In genomic region chr15:78851505-78852153, GRCm38 (mm10) we compare ENCODE assay signal across 9 mouse cellular contexts. TPM values are rescaled to one million over a fixed set of nuclear protein-coding genes. Genes with fewer than 3 reads are reported as not detected.
DNase-seq lines count a peak whose midpoint lies in the region; ATAC-seq and TF ChIP-seq lines count a peak whose summit lies in the region.
"Had no signal": no experiment of that assay in that cellular context is flagged by ENCODE, and none has a peak within 500 bp of the region (broad histone marks: within the 10 kb centered on the region; RNA-seq: fewer than 3 reads in every experiment).

No protein-coding gene starts in this region.

- intact Hi-C loops in heart, postnatal 36 days (cut with DNase I) = loop anchor here (2.0 to 5.0 kb wide), 2 partner anchors 17 to 34 kb away; no protein-coding TSS in a partner anchor

- H3K36me3 ChIP-seq in ES-Bruce4 (ENCODE audit: control insufficient read depth, insufficient read depth, low read length, poor library complexity, severe bottlenecking) = no peaks in the 10 kb centered on the region
- H3K36me3 ChIP-seq in forebrain, embryonic 16.5 days (ENCODE audit: control insufficient read depth, insufficient read depth) = no peaks in the 10 kb centered on the region
- no peaks in the 10 kb centered on the region for H3K36me3 ChIP-seq in neural tube, embryonic 15.5 days

- peak overlapping the region; percentile 38 for H3K4me2 ChIP-seq in forebrain, embryonic 16.5 days (ENCODE audit: low read length)
- H3K4me2 ChIP-seq in neural tube, embryonic 15.5 days = peak overlapping the region; percentile 46

- H3K4me3 ChIP-seq in ES-Bruce4 (ENCODE audit: low read depth, low read length) = no peak overlapping the region
- H3K4me3 ChIP-seq in forebrain, embryonic 16.5 days (replicated peaks; ENCODE audit: low read length) = no peak overlapping the region
- no peak overlapping the region for H3K4me3 ChIP-seq in neural tube, embryonic 15.5 days (replicated peaks)

- no peak overlapping the region for H3K9ac ChIP-seq in ES-Bruce4 (ENCODE audit: low read depth, poor library complexity, severe bottlenecking)
- H3K9ac ChIP-seq in forebrain, embryonic 16.5 days (replicated peaks; ENCODE audit: low read depth, low read length) = no peak overlapping the region
- no peak overlapping the region for H3K9ac ChIP-seq in neural tube, embryonic 15.5 days (replicated peaks)

- 0 out of 2 replicates have a peak, but pooled peaks have one; percentile 52 for TF ChIP-seq EP300 in ES-Bruce4 (IDR thresholded peaks at IDR 0.05; ENCODE audit: insufficient read depth, low read depth, low read length)

- H3K27me3 ChIP-seq in ES-Bruce4 (ENCODE audit: control insufficient read depth, insufficient read depth, low read length, poor library complexity, severe bottlenecking) = no peaks in the 10 kb centered on the region
- H3K27me3 ChIP-seq in forebrain, embryonic 16.5 days (replicated peaks; ENCODE audit: control insufficient read depth, insufficient read depth, low read length) = no peaks in the 10 kb centered on the region
- H3K27me3 ChIP-seq in neural tube, embryonic 15.5 days (replicated peaks) = no peaks in the 10 kb centered on the region

- peak; percentile 90 for ATAC-seq in forebrain, embryonic 16.5 days
- peak; percentile 84 for ATAC-seq in neural tube, embryonic 15.5 days (ENCODE audit: low FRiP score)

- no peaks in the 10 kb centered on the region for H3K9me3 ChIP-seq in ES-Bruce4 (replicated peaks; ENCODE audit: control insufficient read depth, insufficient read depth, low read length, poor library complexity, severe bottlenecking)
- H3K9me3 ChIP-seq in forebrain, embryonic 16.5 days (ENCODE audit: control insufficient read depth, low read length) = no peaks in the 10 kb centered on the region
- no peaks in the 10 kb centered on the region for H3K9me3 ChIP-seq in neural tube, embryonic 15.5 days (replicated peaks)

- 16% methylated on average over 13 of the region's 13 CpGs for WGBS in forebrain, embryonic 16.5 days
- WGBS in neural tube, embryonic 15.5 days = 17% methylated on average over 13 of the region's 13 CpGs

- peak; percentile 90 for TF ChIP-seq CTCF in ES-Bruce4 (IDR thresholded peaks at IDR 0.05; ENCODE audit: low read depth, low read length)

- peaks cover 4% of the 10 kb centered on the region for H3K4me1 ChIP-seq in ES-Bruce4 (ENCODE audit: control insufficient read depth, insufficient read depth, low read length)
- H3K4me1 ChIP-seq in forebrain, embryonic 16.5 days (replicated peaks; ENCODE audit: control insufficient read depth, insufficient read depth, low read length) = peaks cover 5% of the 10 kb centered on the region; the same call in 1 of the 2 replicates
- peaks cover 5% of the 10 kb centered on the region; the same call in 1 of the 2 replicates for H3K4me1 ChIP-seq in neural tube, embryonic 15.5 days

- peak; percentile 88 for DNase-seq in cerebellum, adult 11 months
- DNase-seq in heart, postnatal 36 days = peak; percentile 93 to 95
- DNase-seq in layer of hippocampus, adult 18-20 months (ENCODE audit: low spot score in 2 of 2) = peak; percentile 80 to 96
- peak; percentile 90 to 94 for DNase-seq in lung, adult 18-20 months
- DNase-seq in testis, postnatal 10 days (ENCODE audit: low spot score) = peak; percentile 96

- TF ChIP-seq POLR2A in ES-Bruce4 (IDR thresholded peaks at IDR 0.05; ENCODE audit: insufficient read depth, low read length) = no peak

- H3K27ac ChIP-seq in ES-Bruce4 (ENCODE audit: insufficient read depth, low read length) = no peak overlapping the region
- H3K27ac ChIP-seq in forebrain, embryonic 16.5 days (ENCODE audit: low read length) = no peak overlapping the region
- H3K27ac ChIP-seq in neural tube, embryonic 15.5 days (replicated peaks) = no peak overlapping the region
- H3K27ac ChIP-seq: macrophage had no signal

RNA-seq across cellular contexts. Expression of gene Lgals2, which starts 3.7 kb away (rescaled TPM):
- 2.4 TPM in 1 of 2 replicates, not detected in the other for polyA plus RNA-seq in ES-Bruce4 (2011; ENCODE audit: insufficient read depth, insufficient read length, low read depth, missing spikeins)
- not detected in 2 replicates for polyA plus RNA-seq in forebrain, embryonic 16.5 days (2015; fragmentation: Nextera tagmentation; extraction: Ambion mirVana)
- total RNA-seq in heart, postnatal 36 days (2021) = under 1 TPM in 1 of 2 experiments, not detected in 1; 0.56 TPM
- not detected for total RNA-seq in layer of hippocampus, adult 18-20 months (2021)
- 26.1 TPM in 1 of 2 replicates, not detected in the other for polyA plus RNA-seq in neural tube, embryonic 15.5 days (2015; fragmentation: Nextera tagmentation; extraction: Ambion mirVana)
- polyA plus RNA-seq: macrophage had no signal

RNA-seq across cellular contexts. Expression of gene Cdc42ep1, which starts 9.2 kb away (rescaled TPM):
- polyA plus RNA-seq in ES-Bruce4 (2011; ENCODE audit: insufficient read depth, insufficient read length, low read depth, missing spikeins) = 9.2 and 10.5 TPM in 2 replicates
- polyA plus RNA-seq in forebrain, embryonic 16.5 days (2015; fragmentation: Nextera tagmentation; extraction: Ambion mirVana) = 9.7 and 11.0 TPM in 2 replicates
- total RNA-seq in heart, postnatal 36 days (2021) = 10 to 100 TPM; 37.6 to 47.6 TPM
- total RNA-seq in layer of hippocampus, adult 18-20 months (2021) = 10 to 100 TPM; 11.9 to 15.8 TPM
- polyA plus RNA-seq in neural tube, embryonic 15.5 days (2015; fragmentation: Nextera tagmentation; extraction: Ambion mirVana) = 12.0 and 16.2 TPM in 2 replicates
- polyA plus RNA-seq: macrophage had no signal

RNA-seq across cellular contexts. Expression of gene Gga1, which starts 25.4 kb away (rescaled TPM):
- 25.8 and 29.3 TPM in 2 replicates for polyA plus RNA-seq in ES-Bruce4 (2011; ENCODE audit: insufficient read depth, insufficient read length, low read depth, missing spikeins)
- polyA plus RNA-seq in forebrain, embryonic 16.5 days (2015; fragmentation: Nextera tagmentation; extraction: Ambion mirVana) = 61.3 and 67.4 TPM in 2 replicates
- total RNA-seq in heart, postnatal 36 days (2021) = 10 to 100 TPM; 40.3 to 43.2 TPM
- 10 to 100 TPM; 59.0 to 61.7 TPM for total RNA-seq in layer of hippocampus, adult 18-20 months (2021)
- 42.6 and 44.1 TPM in 2 replicates for polyA plus RNA-seq in neural tube, embryonic 15.5 days (2015; fragmentation: Nextera tagmentation; extraction: Ambion mirVana)

RNA-seq across cellular contexts. Expression of gene Gm49510, which starts 47.8 kb away (rescaled TPM):
- not detected in 2 replicates for polyA plus RNA-seq in ES-Bruce4 (2011; ENCODE audit: insufficient read depth, insufficient read length, low read depth, missing spikeins)
- 0.19 and 0.30 TPM in 2 replicates for polyA plus RNA-seq in forebrain, embryonic 16.5 days (2015; fragmentation: Nextera tagmentation; extraction: Ambion mirVana)
- total RNA-seq in heart, postnatal 36 days (2021) = not detected
- total RNA-seq in layer of hippocampus, adult 18-20 months (2021) = under 1 TPM in 1 of 2 experiments, not detected in 1; 0.52 TPM
- not detected in 2 replicates for polyA plus RNA-seq in neural tube, embryonic 15.5 days (2015; fragmentation: Nextera tagmentation; extraction: Ambion mirVana)
- polyA plus RNA-seq: macrophage had no signal

RNA-seq across cellular contexts. Expression of gene Sh3bp1, which starts 47.9 kb away (rescaled TPM):
- 26.8 and 41.7 TPM in 2 replicates for polyA plus RNA-seq in ES-Bruce4 (2011; ENCODE audit: insufficient read depth, insufficient read length, low read depth, missing spikeins)
- 4.9 and 6.0 TPM in 2 replicates for polyA plus RNA-seq in forebrain, embryonic 16.5 days (2015; fragmentation: Nextera tagmentation; extraction: Ambion mirVana)
- 1 to 10 TPM; 5.8 to 6.5 TPM for total RNA-seq in heart, postnatal 36 days (2021)
- 10 to 100 TPM; 32.4 to 34.4 TPM for total RNA-seq in layer of hippocampus, adult 18-20 months (2021)
- polyA plus RNA-seq in neural tube, embryonic 15.5 days (2015; fragmentation: Nextera tagmentation; extraction: Ambion mirVana) = 3.7 and 16.9 TPM in 2 replicates
